Mouse (Mus musculus): ENCODE data around the gene E130114P18Rik. TPM values are rescaled to one million over a fixed set of nuclear protein-coding genes. Genes with fewer than 3 reads are reported as not detected.

Gene E130114P18Rik
- polyA plus RNA-seq, 1 experiment from 2014 or later, result 24.4 TPM

DNA sequence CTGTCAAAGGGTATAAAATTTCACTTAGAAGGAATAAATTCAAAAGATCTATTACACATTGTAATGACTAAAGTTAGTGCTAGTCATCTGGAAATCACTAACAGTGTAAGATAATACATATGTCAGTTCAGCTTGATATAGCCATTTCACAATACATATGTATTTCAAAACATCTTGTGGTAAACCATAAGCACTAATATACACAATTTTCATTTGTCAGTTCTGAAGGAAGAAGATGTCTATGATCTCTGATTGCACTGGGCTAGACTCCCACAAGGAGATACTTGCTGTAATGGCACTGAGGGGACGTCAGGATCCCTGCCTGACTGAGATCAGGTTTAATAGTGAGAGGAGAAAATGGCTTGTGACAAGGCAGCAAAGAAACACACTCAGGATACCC lies 44.5 kb downstream of the E130114P18Rik start:
- Histone ChIP-seq H3K4me3 (replicated peaks) (no peak overlapping the region), H3K4me2 (replicated peaks) (no peak overlapping the region), H3K9me3 (no peaks in the 10 kb centered on the region), H3K27me3 (no peaks in the 10 kb centered on the region), H3K36me3 (no peaks in the 10 kb centered on the region), H3K4me1 (replicated peaks) (no peaks in the 10 kb centered on the region), H3K9ac (replicated peaks) (no peak overlapping the region), H3K27ac (no peak overlapping the region)
- no peak for ATAC-seq
- 56% methylated on average over 1 of the region's 1 CpGs for WGBS

DNA sequence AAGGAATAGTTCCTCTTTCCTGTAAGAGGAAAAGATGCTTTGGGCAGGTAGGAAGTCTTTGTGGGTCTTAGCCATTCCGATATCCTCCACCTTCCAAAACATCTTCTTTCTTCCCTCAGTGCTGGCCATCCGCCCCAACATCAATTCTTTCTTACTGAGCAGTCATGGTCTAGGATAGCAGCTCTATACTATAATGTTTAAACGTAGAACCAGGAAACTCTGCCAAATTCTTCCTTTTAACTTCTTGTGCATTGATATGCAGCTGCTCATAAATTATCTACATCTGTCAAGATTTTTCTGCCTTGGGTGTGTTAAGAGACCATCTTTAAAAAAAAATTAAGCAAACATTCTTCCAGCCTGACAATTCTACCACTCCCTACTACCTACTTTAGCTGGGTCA lies 47.5 kb downstream of the E130114P18Rik start:
- no peak overlapping the region for H3K27ac ChIP-seq
- no peak for ATAC-seq
- H3K27me3 ChIP-seq, result no peaks in the 10 kb centered on the region
- H3K4me3 ChIP-seq (replicated peaks), result no peak overlapping the region
- H3K36me3 ChIP-seq, result no peaks in the 10 kb centered on the region
- H3K9ac ChIP-seq (replicated peaks), result no peak overlapping the region
- no peaks in the 10 kb centered on the region for H3K4me1 ChIP-seq (replicated peaks)
- 90% methylated on average over 3 of the region's 3 CpGs for WGBS
- no peaks in the 10 kb centered on the region for H3K9me3 ChIP-seq
- no peak overlapping the region for H3K4me2 ChIP-seq (replicated peaks)

DNA sequence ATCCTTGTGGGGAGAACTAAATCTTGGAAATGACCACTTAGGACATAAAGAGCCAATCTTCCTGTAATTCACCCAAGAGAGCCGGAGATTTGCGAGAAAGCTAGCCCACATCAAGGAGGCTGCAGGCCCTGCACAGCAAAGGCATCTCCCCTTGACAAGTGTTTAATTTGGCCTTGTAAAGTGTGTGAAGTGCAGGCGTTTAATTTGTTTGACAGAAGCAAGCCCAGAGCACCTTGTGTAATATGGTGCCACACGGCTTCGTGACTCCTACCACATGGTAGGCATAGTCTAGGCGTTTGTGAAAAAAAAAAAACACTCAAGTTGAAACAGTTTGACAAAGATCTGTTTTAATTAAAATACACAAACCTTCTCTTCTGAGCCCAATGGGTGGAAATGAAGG lies 47.9 kb downstream of the E130114P18Rik start:
- Histone ChIP-seq H3K4me3 (replicated peaks) (no peak overlapping the region), H3K4me1 (replicated peaks) (no peaks in the 10 kb centered on the region), H3K9me3 (no peaks in the 10 kb centered on the region), H3K27me3 (no peaks in the 10 kb centered on the region), H3K27ac (no peak overlapping the region), H3K36me3 (no peaks in the 10 kb centered on the region), H3K4me2 (replicated peaks) (no peak overlapping the region), H3K9ac (replicated peaks) (no peak overlapping the region)
- no peak for ATAC-seq
- WGBS, result 62% methylated on average over 6 of the region's 6 CpGs

DNA sequence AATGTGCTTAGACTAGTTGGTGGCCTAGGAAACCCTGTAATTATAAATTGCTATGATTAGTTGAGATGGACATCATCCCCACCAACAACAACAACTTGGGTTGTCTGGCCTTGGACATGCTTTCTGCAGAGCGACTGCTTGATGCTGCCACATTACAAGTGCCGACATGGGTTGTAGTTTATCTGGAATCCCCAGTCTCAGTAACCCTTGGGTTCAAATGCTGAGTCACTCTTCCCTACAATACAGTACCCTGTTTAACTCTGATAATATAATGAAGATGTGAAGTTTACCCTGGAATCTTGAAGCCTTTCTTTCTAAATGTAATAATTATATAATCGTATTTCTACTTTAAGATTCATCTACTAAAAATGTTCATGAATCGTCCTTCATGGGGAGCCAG lies 49.4 kb downstream of the E130114P18Rik start:
- Histone ChIP-seq H3K4me3 (replicated peaks) (no peak overlapping the region), H3K36me3 (no peaks in the 10 kb centered on the region), H3K27ac (no peak overlapping the region), H3K9ac (replicated peaks) (no peak overlapping the region), H3K27me3 (no peaks in the 10 kb centered on the region), H3K4me1 (replicated peaks) (no peaks in the 10 kb centered on the region), H3K9me3 (no peaks in the 10 kb centered on the region), H3K4me2 (replicated peaks) (no peak overlapping the region)
- no peak for ATAC-seq
- WGBS, result 97% methylated on average over 4 of the region's 4 CpGs

DNA sequence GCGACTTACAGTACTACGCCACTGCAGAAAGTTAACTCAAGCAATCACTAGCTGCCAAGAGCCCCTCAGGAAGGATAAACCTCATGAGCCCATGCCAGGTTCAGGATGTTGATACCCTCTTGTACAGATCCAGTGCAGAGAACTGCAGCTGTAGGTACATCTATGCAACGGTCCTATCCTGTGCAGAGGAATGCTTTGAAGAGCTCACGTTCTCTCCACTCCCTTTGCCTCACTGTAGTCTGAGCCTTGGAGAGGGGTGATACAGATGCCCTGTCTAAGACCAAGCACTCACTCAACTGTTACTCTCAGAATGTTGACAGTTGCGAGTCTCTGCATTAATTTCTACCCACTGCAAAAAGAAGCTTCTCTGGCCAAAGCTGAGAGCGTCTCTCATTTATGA lies 54.5 kb downstream of the E130114P18Rik start:
- WGBS, result 91% methylated on average over 6 of the region's 6 CpGs
- Histone ChIP-seq H3K27ac (no peak overlapping the region), H3K4me3 (replicated peaks) (no peak overlapping the region), H3K9ac (replicated peaks) (no peak overlapping the region), H3K36me3 (no peaks in the 10 kb centered on the region), H3K4me2 (replicated peaks) (no peak overlapping the region), H3K27me3 (no peaks in the 10 kb centered on the region), H3K9me3 (no peaks in the 10 kb centered on the region), H3K4me1 (replicated peaks) (no peaks in the 10 kb centered on the region; the same call in 1 of the 2 replicates)
- ATAC-seq, result no peak

DNA sequence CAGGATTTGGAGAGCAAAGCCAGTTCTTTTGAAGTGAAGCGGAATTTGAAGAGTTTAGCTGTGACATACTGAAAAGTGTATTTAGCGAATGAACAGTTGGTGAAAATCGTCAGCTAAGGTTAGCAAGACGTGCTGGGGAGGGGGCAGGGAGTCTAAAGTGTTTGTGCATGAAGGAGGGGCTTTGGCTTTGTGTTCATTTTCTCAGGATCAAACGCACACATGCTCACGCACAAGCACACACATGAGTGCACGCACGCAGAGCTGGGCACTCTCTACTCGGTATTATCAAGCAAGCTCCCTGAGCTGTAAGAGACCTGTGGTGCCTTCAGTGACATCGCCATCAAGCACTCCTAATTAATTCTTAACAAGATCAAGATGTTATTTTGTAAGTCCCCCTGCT lies 55.2 kb downstream of the E130114P18Rik start:
- H3K27ac ChIP-seq, result no peak overlapping the region
- no peak overlapping the region for H3K4me3 ChIP-seq (replicated peaks)
- H3K36me3 ChIP-seq, result no peaks in the 10 kb centered on the region
- no peaks in the 10 kb centered on the region; the same call in 1 of the 2 replicates for H3K4me1 ChIP-seq (replicated peaks)
- H3K27me3 ChIP-seq, result no peaks in the 10 kb centered on the region
- 0 out of 2 replicates have a peak, but pooled peaks have one; percentile 55 for ATAC-seq
- 39% methylated on average over 10 of the region's 10 CpGs for WGBS
- no peak overlapping the region for H3K9ac ChIP-seq (replicated peaks)
- no peak overlapping the region for H3K4me2 ChIP-seq (replicated peaks)
- H3K9me3 ChIP-seq, result no peaks in the 10 kb centered on the region

DNA sequence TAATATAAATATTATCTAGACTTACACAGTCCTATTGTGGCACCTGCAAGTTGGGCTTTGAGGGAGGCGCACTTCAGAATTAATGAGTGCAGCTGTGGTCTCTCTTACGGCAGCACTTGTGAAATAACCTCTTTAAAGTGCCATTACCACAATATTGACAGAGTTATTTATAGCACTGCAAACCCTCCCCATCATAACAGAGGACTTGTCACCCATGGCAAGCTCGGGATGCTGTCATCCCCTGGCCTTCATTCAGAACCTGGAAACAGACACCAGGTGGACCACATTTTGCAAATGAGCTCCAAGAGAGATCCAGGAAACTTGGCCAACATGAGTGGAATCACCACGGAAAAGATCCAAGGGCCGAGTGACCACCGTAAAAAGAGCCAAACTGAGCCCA lies 63.3 kb downstream of the E130114P18Rik start:
- ATAC-seq, result no peak
- Histone ChIP-seq H3K4me1 (replicated peaks) (peaks cover 8% of the 10 kb centered on the region), H3K36me3 (no peaks in the 10 kb centered on the region), H3K27ac (no peak overlapping the region), H3K9me3 (no peaks in the 10 kb centered on the region), H3K4me2 (replicated peaks) (no peak overlapping the region), H3K4me3 (replicated peaks) (no peak overlapping the region), H3K9ac (replicated peaks) (no peak overlapping the region), H3K27me3 (no peaks in the 10 kb centered on the region)
- 73% methylated on average over 6 of the region's 6 CpGs for WGBS

DNA sequence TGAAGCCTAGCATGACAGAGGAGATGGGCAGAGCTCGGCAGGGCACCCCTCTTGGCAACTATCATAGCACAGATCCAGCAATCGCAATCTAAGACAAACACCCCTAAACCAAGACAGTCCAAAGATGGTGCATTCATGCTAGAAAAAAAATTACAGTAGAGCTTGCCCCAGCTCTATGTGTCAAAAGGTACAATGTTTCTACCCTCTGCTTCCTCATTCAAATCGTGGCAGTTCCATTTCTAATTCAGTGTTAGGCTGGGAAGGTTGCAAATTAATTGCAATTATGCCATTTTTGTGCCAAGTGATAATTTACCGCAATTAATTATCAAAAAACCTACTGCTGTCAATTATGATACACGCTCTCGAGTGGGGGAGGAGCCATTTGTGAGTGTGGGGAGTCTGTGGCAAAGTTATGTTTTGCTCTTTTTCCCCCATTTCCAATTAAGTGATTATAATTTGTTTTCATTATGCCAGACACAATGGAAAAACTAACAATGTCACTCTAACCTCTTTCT lies 63.7 kb downstream of the E130114P18Rik start:
- no peaks in the 10 kb centered on the region for H3K27me3 ChIP-seq
- WGBS, result 82% methylated on average over 6 of the region's 6 CpGs
- no peak overlapping the region for H3K27ac ChIP-seq
- no peaks in the 10 kb centered on the region for H3K9me3 ChIP-seq
- H3K36me3 ChIP-seq, result no peaks in the 10 kb centered on the region
- no peak overlapping the region for H3K4me2 ChIP-seq (replicated peaks)
- H3K4me3 ChIP-seq (replicated peaks), result no peak overlapping the region
- H3K9ac ChIP-seq (replicated peaks), result no peak overlapping the region
- ATAC-seq, result no peak
- peaks cover 8% of the 10 kb centered on the region for H3K4me1 ChIP-seq (replicated peaks)

DNA sequence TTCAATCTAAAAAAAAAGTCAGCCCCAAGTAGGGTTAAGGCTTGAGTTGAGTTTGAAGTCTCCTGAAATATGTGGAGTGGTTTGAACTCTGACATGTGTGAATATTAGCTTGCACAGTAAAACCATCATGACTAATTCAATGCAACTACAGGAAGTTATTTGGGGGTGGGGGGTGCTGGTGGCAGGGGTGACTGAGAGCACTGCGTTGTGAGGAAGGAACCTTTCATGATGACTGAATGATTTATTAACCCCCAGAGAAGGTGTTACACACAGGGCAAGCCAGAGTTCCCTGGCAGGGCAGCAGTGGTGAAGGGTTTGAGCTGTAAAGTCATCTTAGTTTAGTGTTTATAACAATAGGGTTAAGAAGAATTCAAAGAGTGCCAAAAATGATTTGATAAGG lies 65.3 kb downstream of the E130114P18Rik start:
- 53% methylated on average over 1 of the region's 1 CpGs for WGBS
- ATAC-seq, result no peak
- Histone ChIP-seq H3K4me1 (replicated peaks) (peaks cover 8% of the 10 kb centered on the region), H3K4me3 (replicated peaks) (no peak overlapping the region), H3K9me3 (no peaks in the 10 kb centered on the region), H3K9ac (replicated peaks) (no peak overlapping the region), H3K4me2 (replicated peaks) (no peak overlapping the region), H3K27me3 (no peaks in the 10 kb centered on the region), H3K27ac (no peak overlapping the region), H3K36me3 (no peaks in the 10 kb centered on the region)

DNA sequence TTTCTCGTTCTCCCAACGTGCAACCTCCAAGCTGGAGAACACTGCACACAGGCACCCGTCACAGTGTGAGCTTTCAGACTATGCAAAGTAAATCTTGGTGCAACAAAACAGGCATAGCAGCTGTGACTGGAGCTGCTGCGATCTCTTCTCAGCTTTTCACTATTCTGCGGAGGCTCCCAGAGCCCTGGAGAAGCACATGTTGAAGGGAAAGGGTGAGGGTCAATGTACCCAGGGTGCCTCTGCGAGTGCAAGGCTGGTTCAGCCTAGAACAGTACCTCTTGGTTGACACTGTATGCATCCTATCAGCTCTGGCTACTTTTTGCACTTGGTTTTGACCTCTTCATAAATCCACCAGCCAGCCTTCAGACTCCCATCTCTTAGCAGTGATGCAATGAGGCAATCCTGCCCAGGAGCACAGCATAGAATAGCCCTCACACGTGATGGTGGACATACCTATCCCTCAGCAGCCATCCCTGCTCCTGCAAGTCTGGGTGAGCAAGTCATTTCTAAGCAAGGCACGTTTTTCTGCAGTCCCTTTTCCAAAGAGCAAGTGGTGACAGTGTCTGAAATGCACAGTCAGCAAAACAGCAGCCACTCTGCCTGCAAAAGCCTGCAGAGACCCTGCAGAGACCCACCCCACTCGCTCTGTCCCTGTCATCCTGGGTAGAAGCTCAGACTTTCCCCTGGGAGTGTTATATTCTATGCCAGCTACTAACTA lies 67.7 kb downstream of the E130114P18Rik start:
- H3K4me3 ChIP-seq (replicated peaks), result no peak overlapping the region
- H3K27me3 ChIP-seq, result no peaks in the 10 kb centered on the region
- peaks cover 8% of the 10 kb centered on the region for H3K4me1 ChIP-seq (replicated peaks)
- no peak overlapping the region for H3K4me2 ChIP-seq (replicated peaks)
- 43% methylated on average over 9 of the region's 9 CpGs for WGBS
- H3K9ac ChIP-seq (replicated peaks), result no peak overlapping the region
- no peak overlapping the region for H3K27ac ChIP-seq
- H3K36me3 ChIP-seq, result no peaks in the 10 kb centered on the region
- H3K9me3 ChIP-seq, result no peaks in the 10 kb centered on the region
- ATAC-seq, result peak; percentile 71

DNA sequence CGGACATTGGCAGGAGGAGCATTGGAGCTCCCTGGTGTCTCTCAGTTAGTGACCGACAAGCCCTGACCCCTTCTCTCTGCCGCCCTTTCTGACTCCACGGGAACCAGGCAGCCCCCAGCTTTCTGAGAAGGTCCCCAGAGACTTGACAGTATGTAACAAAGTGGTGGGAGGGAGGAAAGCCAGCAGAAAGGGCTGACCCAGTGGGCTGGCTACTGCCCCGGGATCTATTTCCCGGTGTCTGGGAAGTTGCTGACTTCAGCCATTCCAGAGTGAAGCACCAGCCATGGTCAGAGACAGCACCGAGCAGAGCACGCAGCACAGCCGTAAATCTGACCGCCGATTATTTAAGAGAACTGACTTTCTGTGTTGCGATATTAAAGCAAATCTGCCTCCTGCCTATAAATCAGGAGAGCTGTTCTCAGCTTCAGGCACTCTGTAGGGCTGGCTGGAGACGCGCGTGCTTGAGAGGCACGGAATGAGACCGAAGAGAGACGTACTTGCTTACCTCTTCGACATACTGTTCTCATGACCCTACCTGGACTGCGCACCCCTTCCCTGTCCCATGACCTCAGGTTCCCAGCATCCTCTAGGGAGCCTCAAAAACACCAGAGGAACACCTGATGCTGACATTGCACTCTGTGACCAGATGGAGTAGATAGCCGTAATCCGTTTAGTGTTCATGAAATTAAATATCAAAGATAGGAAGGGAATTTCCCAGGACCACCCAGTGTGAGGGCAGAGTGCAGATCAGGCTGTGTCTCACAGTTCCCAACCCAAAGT lies 70.3 kb downstream of the E130114P18Rik start:
- ATAC-seq, result no peak
- Histone ChIP-seq H3K36me3 (no peaks in the 10 kb centered on the region), H3K27me3 (no peaks in the 10 kb centered on the region), H3K4me3 (replicated peaks) (no peak overlapping the region), H3K27ac (no peak overlapping the region), H3K9ac (replicated peaks) (no peak overlapping the region), H3K9me3 (no peaks in the 10 kb centered on the region), H3K4me2 (replicated peaks) (no peak overlapping the region), H3K4me1 (replicated peaks) (peaks cover 8% of the 10 kb centered on the region)
- WGBS, result 87% methylated on average over 22 of the region's 22 CpGs

All from midbrain, embryonic 13.5 days (tissue).